Mouse (Mus musculus) embryonic fibroblast, embryonic 13.5 days (primary cell): ENCODE results near the gene Zfp281.

Source experiments
- CTCF ChIP-seq: IDR thresholded peaks from 2 replicates; pipeline ENCODE4 v1.5.1; 2011; ENCODE audit warnings: mild to moderate bottlenecking, control low read depth, low read length, moderate library complexity, borderline replicate concordance; ENCODE audit not compliant: insufficient read depth
- POLR2A ChIP-seq: IDR thresholded peaks from 2 replicates; pipeline ENCODE4 v1.6.1; 2011; ENCODE audit warnings: low read depth, mild to moderate bottlenecking, control low read depth, low read length, moderate library complexity

- no peak for TF ChIP-seq POLR2A
- TF ChIP-seq CTCF, result no peak
Measured at GRCm38 (mm10) chr1:136636946-136637345, 12.2 kb downstream of the Zfp281 start.
